Mouse (Mus musculus) monocyte, adult 2 months (primary cell): Measurements from ENCODE around the gene Plppr1.

ENCODE experiments used
- DNase-seq, 2 experiments: peaks; one replicate each; pipeline ENCODE4 v3.0.0; 2022; ENCODE audit warnings: low spot score in 2 of 2, low read depth in 1 of 2

Plppr1 gene

DNA sequence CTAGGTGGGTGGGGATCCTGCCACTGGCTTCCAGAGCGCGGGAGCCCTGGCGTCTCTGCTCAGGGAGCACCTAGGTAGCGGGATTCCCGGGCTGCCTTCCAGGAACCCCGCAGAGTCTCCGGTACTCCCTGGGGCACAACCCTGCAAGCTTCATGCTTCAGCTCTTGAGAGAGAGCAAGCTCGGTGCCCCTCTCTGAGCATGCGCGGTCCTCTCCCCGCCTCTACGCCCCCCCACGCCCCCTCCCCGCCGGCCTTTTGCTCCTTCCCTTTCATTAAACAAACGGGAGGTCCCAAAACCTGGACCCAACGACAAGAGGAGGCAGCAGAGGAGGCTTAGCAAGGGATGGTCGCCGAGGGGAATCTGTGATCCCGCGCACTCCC, at the start of gene Plppr1:
Gene Plppr1 (plus strand): TSS at position 253 of the 381 bp plus-strand sequence.
- DNase-seq: no peak

DNA sequence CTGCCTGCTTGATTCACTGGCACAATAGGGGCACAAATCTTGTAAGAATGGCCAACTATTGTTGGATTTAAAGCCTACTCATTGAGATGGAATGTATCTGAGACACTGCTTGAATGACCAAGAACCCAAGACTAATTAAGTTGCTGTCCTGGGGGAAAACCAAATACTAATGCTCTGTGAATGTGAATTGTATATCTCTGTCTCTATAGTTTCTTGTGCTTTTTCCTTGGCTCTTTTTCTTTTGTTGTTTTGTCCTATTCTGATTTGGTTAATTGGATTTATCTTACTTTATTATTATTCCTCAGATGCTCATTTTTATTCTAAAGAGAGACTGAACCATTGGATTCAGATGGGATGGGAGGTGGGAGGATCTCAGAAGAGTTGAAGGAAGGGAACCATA, 42.4 kb upstream of the Plppr1 start:
- no peak for DNase-seq

DNA sequence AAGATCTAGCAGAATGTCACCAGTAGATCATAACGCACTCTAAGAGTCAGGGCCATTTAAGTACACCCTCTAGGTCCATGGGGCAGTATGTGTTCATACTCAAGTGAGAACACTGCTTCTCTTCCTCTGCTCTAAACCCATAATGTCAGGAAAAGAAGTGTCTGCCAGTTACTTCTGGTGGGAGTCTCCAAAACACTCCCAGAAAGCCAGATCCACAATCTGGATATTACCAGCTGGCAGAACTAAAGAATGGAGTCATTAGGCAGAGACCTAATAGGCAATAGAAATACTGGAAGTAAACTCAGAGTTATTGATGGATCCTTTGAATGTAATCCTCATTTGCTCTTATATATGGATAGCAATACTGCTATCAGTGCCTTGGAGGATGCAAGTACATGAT, 35.9 kb upstream of the Plppr1 start:
- DNase-seq: no peak

DNA sequence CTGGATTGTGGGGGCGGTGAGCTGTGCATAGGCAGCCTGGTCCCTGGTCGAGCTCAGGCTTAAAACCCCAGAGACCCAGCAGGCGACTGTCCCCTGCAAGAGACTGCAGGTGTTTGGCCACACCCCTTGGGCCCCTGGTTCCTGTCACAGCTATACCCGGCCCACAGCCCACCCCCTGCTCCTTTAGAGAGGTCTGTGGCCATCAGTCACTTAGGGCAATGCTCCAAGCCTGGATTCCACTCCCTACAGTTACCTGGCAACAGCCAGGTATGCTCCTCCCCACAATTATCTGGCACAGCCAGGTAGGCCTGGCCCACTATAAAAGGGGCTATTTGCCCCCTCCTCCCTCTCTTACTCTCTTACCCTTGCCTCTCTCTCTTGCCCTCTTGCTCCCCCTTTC, 20.8 kb upstream of the Plppr1 start:
- no peak for DNase-seq

DNA sequence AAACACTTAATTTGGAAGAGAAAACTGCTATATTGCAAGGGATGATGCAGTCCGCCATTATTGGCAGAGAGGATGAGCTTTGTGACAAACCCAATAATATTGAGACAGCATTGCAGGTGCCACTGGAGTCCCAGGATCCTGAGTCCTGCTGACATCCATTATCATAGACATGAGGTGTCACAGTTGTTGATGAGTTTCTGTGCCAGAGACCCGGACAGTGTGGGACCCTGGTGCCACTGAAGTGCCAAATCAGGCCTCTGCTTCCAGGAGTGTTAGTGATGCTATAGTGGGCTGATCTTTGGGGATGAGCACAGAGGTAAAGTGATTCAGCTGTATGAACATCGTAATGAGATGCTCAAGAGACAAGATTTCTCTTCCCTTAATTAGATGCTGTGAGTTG, 19.2 kb upstream of the Plppr1 start:
- DNase-seq: no peak

DNA sequence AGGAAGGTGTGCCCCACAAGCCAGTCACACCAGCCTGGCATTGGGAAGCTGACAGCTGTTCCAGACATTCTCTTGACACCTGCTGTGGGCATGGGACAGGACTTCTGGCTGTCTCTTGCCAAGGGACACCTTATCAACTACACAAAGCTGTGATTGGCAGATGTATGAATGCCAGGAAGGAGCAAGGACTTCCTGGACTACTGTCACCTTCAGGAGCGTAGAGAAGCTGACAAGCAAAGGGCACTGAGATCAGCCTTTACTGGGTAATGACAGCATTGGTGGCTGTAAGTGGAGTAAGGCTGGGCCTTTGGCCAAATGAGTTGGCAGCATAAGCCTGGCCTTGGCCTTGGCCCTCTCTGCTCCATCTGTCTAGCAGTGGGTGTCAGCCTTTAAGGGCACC, 17.4 kb upstream of the Plppr1 start:
- no peak for DNase-seq

DNA sequence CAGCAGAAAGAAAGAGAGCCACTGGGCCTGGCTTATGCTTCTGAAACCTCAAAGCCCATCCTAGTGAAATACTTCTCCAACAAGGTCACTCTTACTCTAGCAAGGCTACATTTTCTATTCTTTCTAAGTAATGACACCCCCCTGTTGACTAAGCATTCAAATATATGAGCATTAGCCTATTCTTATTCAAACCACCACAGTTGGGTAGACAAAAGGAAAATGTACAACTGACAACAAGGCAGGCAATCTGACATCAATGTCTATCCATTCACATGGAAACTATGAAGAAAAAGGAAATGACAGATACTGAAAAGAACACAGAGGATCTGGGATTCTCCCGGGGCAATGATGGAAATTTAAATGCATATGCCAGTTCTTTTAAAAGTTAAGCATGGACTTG, 8.4 kb upstream of the Plppr1 start:
- no peak for DNase-seq

DNA sequence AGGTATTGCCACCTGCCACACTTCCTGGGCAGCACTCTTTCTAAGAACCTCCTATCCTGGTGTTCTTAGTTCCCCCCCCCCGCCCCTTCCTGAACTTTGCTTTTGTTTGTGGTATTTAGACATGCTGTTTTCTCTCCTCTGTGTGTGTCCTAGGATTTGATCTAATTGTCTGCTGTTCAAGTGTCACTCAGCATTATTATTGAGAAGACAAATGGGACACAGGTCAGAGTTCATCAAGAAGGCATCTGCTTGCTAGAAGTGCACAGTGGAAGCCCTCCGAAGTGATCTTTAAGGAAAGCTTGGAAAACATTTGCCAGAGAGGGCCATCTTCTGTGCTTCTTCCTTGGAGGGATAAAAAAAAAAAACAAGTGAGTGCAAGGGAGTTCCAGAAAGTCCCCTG, 1.2 kb upstream of the Plppr1 start:
- DNase-seq: no peak

DNA sequence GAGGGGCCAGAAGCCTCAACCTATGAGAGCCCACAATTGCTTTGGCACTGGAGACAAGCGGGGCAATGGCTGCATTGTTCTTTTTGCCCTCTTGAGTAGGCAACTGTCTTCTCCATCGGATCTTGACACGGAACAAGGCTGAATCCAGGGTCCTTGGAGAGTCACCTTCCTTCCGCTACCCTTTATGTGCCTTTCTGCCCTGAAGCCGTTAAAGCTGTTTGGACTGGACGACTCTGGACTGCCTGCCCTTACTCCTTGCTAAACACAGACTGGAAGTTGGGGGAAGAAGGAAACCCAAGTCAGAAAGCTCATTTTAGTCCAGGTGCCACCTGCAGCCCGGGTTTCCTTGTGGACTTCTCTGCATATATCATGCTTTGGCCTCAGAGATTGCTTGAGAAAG, 516 bp upstream of the Plppr1 start:
- DNase-seq: no peak

DNA sequence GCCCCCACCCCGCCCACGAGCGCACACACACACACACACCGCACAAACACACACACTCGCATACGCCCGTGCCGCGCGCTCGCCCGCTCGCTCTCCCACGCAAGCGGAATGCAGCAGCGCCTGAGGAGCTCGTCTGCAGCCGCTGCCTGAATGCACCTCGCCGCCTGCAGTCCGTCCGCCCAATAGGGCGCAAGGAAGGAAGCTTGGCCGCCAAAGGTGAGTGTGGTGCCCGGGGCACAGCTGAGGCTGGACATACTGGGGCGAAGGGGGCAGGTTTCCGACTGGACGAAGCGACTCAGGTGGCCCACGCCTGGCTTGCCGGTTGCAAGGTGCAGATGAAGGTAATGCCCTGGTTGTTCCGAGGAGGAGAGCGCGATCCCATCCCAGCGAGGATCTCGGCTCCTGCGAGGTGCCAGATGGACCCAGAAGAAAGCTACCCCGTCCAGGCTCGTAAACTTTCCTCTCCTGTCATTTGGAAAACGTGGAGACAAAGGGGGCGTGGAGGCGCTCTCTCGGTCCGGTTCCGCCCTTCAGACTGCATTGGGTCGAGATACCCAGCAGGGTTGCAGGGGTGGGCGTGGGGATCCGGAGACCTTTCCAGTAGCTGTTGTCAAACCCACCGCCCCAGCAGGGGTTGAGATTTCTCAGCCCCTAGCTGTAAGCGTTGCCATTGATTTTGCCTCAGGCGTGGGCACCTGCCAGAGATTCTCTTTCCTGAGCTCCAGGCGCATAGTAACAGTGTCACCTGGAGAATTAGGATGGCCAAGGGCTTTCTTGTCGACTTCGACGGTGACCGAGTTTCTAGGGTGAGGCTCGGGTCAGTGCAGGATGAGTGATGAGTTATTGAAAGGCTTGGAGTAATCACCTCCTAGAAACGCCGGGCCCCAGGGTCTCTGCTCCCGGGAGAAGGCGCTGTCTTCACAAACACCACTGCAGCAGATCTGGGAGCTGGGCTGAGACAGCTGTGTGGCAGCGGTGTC, 619 bp downstream of the Plppr1 start:
- no peak for DNase-seq

DNA sequence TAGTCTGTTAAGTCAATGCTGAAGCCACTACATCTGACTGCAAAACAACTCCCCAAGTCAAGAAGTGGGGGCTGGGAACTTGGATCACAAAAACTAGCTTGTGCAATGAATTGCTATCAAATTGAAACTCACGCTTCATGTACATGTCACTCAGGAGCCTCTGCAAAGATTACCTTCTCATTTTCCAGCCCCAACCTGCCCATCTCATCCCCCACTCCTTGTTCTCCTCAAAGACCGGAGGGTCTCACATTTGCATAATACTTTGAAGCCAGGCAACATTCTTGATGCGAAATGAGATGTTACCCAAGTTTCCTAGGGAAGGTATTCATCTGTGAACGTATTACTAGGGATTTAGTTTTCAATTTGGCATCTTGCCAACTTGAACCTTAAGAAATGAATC, 10.4 kb downstream of the Plppr1 start:
- no peak for DNase-seq

DNA sequence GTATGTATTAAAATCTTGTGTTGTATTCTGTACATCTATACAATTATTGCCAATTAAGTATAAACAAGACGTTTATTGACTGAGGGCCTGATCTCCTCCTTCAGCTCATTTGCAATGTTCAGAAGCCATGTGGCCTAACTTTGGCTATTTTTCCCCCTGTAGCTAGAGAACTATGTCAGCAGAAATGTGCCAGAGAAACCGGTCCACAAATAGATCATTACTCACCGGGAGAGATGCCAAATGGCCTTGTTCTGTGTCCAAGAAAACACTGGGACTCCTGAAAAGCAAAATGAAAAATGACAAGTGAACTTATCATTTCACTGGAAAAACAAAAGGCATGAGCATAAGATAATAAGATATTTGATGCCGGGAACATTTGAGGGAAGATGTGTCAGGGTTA, 13.8 kb downstream of the Plppr1 start:
- no peak for DNase-seq

DNA sequence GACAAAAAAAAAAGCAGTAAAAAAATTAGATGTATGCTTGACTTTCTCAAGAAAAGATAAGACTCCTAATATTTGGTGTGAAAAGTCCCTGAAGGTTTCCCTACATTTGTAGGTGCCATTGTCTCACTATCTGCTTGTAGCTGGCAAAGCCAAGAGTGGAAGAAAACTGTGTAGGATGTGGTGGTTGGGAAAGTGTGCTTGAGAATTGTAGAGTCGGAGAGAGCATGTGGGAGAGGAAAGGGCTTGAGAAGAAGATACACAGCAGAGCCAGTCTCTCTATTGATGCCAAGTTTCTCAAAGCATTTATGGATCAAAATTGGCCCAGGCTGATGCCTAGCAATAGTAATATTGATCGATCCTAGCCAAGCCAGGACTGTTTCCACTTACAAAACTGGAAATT, 16.8 kb downstream of the Plppr1 start:
- no peak for DNase-seq

DNA sequence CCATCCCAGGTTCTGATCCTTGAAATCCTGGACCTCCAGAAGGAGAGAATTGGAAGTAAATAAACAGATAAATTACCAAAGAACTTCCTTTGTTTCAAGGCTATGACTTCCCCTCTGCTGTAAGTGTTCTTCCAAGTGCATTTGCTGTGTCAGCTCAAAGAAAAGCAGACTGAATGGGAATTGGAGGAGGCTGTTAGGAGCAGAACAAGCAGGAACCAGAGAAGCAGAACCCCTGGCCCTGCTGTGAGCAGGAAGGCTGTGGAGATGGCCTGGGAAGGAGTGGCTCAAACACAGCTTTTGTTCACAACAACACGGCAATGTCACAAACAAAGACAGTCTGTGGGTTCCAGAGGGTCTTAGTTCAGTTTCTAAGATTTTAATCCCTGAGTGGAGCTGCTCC, 20.3 kb downstream of the Plppr1 start:
- DNase-seq: no peak

DNA sequence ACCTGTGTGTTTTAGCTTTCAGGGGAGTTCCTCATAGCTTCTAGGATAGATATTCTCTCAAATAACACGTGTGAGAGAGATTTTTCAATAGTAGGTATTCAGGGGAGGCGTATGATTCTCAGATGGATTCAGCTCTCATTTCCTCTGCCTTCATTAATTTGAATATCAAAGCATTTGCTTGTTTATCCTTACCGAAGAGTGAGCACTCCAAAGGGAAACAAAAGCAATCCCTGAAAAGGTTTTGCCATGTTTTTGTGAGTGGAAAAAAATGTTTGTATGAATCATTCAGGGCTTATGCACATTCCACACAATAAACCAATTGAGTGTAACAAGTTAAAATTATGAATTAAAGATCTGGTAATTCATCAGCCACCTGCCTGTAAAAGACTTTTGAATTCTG, 29.1 kb downstream of the Plppr1 start:
- DNase-seq: no peak

DNA sequence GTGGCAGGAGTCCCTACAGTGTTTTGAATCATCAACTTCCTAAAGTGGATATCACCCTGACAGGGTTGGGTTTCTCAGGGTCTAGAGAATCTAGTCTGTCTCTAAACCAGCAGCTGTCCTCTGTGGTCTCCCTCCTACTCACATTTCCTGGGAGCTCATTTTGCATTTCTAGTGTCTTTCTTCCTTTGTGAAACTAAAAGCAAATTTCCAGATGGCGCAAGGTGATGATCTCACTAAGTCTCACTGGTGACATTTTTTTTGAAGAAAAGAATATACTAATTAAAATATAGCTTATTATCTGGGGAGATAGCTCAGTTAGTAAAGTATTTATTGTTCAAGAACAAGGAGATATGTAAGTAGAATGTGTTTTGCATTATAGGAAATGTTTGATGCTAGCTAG, 31.4 kb downstream of the Plppr1 start:
- DNase-seq: no peak

DNA sequence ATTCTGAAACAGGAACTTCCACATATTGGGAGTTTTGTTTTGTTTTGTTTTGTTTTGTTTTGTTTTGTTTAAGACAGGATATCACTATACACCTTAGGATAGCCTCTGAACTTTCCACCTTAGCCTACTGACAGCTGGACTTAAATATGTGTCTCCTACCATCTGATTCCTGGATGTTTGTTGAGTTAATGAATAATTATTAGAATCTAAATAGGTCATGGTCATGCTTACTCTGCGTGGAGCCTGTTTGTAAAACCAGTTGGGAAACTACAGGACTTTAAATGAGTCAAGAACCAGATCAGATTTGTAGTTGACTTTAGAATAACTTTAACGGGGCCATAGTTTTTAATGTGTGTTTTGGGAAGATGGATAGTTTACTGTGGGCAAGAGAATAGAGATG, 40.4 kb downstream of the Plppr1 start:
- DNase-seq: no peak

DNA sequence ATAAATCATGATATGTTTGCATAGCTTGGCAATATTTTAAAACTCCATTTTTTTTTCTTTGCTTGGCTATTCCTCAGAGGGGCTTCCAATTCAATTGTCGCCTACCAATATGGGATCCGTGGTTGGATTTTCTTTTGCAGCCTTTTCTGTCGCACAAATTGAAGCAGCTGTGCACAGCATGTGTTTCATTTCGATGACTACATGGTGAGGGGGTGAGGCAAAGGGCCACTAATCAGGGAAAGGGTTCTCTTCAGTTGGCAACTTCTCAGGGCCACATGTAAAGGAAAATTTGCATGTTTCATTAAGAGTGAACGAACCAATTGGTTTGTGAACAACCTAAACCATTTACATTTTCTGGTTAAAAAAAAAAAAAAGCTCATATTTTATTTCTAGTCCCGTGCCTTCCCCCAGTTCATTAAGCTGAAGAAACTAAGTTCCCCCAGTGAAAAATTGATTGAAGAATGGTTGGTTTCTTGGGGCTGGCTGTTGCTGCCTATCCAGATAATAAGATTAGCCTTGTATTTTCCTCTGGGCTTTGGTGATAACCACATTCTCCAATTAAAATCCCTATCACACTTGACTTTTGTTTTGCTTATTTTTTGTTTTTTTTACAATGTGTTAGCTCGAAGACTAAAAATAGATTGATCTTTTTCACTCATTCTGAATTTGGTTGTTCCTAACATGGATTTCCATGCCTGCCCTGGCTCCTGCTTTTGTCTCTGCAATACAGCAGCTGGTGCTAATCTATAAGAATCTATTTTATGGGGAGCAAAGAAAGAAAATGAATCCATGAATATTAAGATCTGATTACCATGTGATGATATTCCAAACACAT, 43.1 kb downstream of the Plppr1 start:
- DNase-seq: no peak

DNA sequence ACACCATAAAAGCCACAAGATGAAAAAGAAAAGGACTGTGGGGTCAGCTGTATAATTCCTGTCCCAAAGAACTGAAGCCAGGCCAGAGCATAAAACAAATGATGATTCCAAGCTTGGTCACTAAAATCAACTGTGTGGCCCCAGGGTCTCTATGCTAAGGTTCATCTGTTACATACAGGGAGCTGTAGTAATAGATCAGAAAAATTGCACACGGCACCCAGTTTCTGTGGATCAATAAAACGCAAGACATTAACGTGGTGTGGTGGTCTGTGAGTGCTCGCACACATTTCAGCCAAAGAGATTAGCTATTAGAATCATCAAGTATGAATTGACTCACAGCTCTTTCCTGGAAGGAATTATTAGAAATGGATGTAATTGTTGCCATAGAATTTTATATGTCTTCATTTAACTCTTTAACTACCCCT, 43.7 kb downstream of the Plppr1 start:
- no peak for DNase-seq

DNA sequence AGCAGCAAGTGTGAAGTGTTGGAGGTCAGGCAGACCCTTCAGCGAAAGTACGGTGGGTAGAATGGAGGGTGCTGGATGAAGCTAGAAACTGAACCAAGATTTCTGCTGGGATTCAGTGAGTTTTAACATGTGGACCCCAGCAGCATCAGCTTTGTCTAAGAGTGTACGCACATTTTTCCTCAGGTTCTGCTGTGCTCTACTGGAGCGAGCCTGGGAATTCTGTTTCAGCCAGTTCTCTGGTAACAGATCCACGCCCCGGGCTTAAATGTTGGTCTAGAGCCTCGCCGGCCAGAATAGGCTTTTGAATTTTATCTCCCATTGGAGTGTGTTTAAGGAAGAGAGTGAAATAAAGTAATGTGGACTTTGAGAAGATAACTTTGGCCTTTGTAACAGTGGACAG, 45.8 kb downstream of the Plppr1 start:
- DNase-seq: no peak

DNA sequence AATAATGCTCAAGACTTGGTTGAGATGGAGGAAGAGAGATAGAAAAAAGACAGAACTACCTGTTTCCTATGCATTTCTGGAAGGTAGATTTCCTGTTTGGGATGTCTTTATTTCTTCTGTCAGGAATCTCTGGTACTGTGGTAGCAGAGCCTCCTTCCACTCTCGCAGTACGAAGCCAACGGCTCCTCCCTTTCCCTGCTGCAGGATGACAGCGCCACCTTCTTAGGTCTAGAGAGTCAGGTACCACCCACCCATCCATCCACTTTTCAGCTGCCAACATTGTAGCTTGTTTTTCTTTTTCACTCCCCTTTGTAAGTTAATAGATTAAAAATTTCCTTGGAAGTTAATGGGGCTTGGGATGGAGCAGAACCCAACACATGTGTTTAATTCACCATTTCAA, 48.8 kb downstream of the Plppr1 start:
- DNase-seq: no peak

DNA sequence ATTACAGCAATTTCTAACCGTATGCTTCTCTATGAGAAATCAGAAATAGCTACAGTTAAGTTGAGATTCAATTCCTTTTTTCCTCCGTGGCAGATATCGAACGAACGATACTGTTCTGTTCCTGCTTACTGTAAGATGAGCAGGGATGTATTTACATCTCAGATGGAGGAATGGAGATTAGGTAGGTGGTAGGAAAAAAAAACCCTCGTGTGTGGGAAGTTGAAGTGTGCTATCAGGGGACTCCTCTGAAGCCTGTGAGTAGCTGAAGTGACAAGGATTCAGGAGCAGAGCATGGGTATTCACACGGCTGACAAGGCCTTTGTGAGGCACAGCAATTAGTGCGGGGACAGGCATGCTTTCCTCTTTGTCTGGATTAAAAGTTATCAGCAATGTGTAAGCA, 49.3 kb downstream of the Plppr1 start:
- no peak for DNase-seq
